In the genomic region with DNA sequence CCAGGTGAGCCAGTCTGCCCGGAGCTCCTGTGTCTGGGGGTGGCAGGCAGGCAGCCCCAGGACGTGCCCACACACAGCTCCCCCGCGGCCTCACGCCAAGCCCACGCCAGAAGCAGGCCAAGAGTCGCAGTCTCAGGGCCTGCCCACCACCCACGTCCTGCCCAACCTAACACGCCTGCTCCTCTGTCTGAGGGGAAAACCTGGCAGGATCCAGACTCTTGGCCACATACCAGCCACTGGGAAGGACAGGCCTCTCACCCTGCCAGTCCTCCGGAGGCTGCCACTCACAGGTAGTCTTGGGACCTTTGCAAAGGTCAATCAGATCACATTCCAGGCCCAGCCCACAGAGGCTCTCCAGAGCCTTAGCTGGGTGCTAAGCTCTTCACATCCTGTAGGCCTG, we compare ENCODE assay signal across 11 mouse cellular contexts. TPM values are rescaled to one million over a fixed set of nuclear protein-coding genes. Genes with fewer than 3 reads are reported as not detected.
DNase-seq lines count a peak whose midpoint lies in the region; ATAC-seq lines count a peak whose summit lies in the region.
"Had no signal": no experiment of that assay in that cellular context is flagged by ENCODE, and none has a peak within 500 bp of the region (broad histone marks: within the 10 kb centered on the region; RNA-seq: fewer than 3 reads in every experiment).

No protein-coding gene starts in this region.

- no peaks in the 10 kb centered on the region for H3K36me3 ChIP-seq in liver, embryonic 13.5 days
- no peaks in the 10 kb centered on the region for H3K36me3 ChIP-seq in liver, embryonic 16.5 days (ENCODE audit: control insufficient read depth, insufficient read depth)
- H3K36me3 ChIP-seq: embryonic facial prominence, embryonic 15.5 days; G1E had no signal

- peak; percentile 43 for DNase-seq in adrenal gland, postnatal 14 days
- DNase-seq in adrenal gland, postnatal 4 days (ENCODE audit: low spot score in 2 of 2) = no peak
- no peak for DNase-seq in liver, embryonic 13.5 days
- no peak for DNase-seq in liver
- peak; percentile 33 for DNase-seq in urinary bladder, postnatal 25 days (ENCODE audit: low spot score)
- no peak for DNase-seq in frontal cortex, postnatal 10 days (ENCODE audit: low spot score in 2 of 2)
- DNase-seq in embryo, embryonic 9.5 days (ENCODE audit: extremely low spot score) = no peak

- ATAC-seq in liver, embryonic 13.5 days (ENCODE audit: low read depth) = no peak
- no peak for ATAC-seq in liver, embryonic 16.5 days (ENCODE audit: low read depth)

- H3K27ac ChIP-seq in liver, embryonic 13.5 days = peak overlapping the region; percentile 13; the same call in 1 of the 2 replicates
- peak overlapping the region; percentile 26 for H3K27ac ChIP-seq in liver, embryonic 16.5 days (ENCODE audit: low read length)
- H3K27ac ChIP-seq: embryonic facial prominence, embryonic 15.5 days had no signal

- no peaks in the 10 kb centered on the region for H3K27me3 ChIP-seq in liver, embryonic 13.5 days
- no peaks in the 10 kb centered on the region for H3K27me3 ChIP-seq in liver, embryonic 16.5 days (ENCODE audit: control insufficient read depth, insufficient read depth, low read depth, low read length)
- H3K27me3 ChIP-seq: embryonic facial prominence, embryonic 15.5 days had no signal

- H3K4me3 ChIP-seq in liver, embryonic 13.5 days (replicated peaks) = no peak overlapping the region
- H3K4me3 ChIP-seq in liver, embryonic 16.5 days (ENCODE audit: low read depth, low read length) = no peak overlapping the region
- H3K4me3 ChIP-seq: embryonic facial prominence, embryonic 15.5 days had no signal

- no peak overlapping the region for H3K4me2 ChIP-seq in liver, embryonic 13.5 days
- H3K4me2 ChIP-seq in liver, embryonic 16.5 days (ENCODE audit: low read depth, low read length) = no peak overlapping the region
- H3K4me2 ChIP-seq: embryonic facial prominence, embryonic 15.5 days; midbrain, embryonic 11.5 days had no signal

- H3K4me1 ChIP-seq in liver, embryonic 13.5 days (replicated peaks) = peaks cover 63% of the 10 kb centered on the region
- peaks cover 18% of the 10 kb centered on the region for H3K4me1 ChIP-seq in liver, embryonic 16.5 days (ENCODE audit: control insufficient read depth, low read depth, low read length)

- H3K9me3 ChIP-seq in liver, embryonic 13.5 days (replicated peaks) = no peaks in the 10 kb centered on the region
- H3K9me3 ChIP-seq in liver, embryonic 16.5 days (replicated peaks; ENCODE audit: control insufficient read depth, low read length) = no peaks in the 10 kb centered on the region
- H3K9me3 ChIP-seq: embryonic facial prominence, embryonic 15.5 days; G1E had no signal

- H3K9ac ChIP-seq in liver, embryonic 13.5 days = no peak overlapping the region
- H3K9ac ChIP-seq in liver, embryonic 16.5 days (ENCODE audit: low read depth, low read length) = no peak overlapping the region
- H3K9ac ChIP-seq: embryonic facial prominence, embryonic 15.5 days had no signal

- WGBS in liver, embryonic 13.5 days (ENCODE audit: insufficient replicate concordance) = 73% methylated on average over 10 of the region's 10 CpGs
- 66% methylated on average over 10 of the region's 10 CpGs for WGBS in liver, embryonic 16.5 days (ENCODE audit: insufficient replicate concordance)

RNA-seq across cellular contexts. Expression of a gene that starts 27.2 kb away (rescaled TPM):
- 178 and 183 TPM in 2 replicates for total RNA-seq in adrenal gland, postnatal 14 days (2021)
- total RNA-seq in adrenal gland, postnatal 4 days (2021) = 10 to 100 TPM; 66.2 to 78.9 TPM
- polyA plus RNA-seq in liver, embryonic 13.5 days (2015; fragmentation: Nextera tagmentation; extraction: Ambion mirVana) = 4.3 and 5.3 TPM in 2 replicates
- polyA plus RNA-seq in liver, embryonic 16.5 days (2015; fragmentation: Nextera tagmentation; extraction: Ambion mirVana) = 6.8 and 9.1 TPM in 2 replicates
- total RNA-seq: G1E had no signal

RNA-seq across cellular contexts. Expression of a gene that starts 39.9 kb away (rescaled TPM):
- 1.5 and 3.6 TPM in 2 replicates for total RNA-seq in adrenal gland, postnatal 14 days (2021)
- total RNA-seq in adrenal gland, postnatal 4 days (2021) = 1 to 10 TPM; 3.6 to 4.2 TPM
- polyA plus RNA-seq in liver, embryonic 13.5 days (2015; fragmentation: Nextera tagmentation; extraction: Ambion mirVana) = 0.41 and 0.54 TPM in 2 replicates
- polyA plus RNA-seq in liver, embryonic 16.5 days (2015; fragmentation: Nextera tagmentation; extraction: Ambion mirVana) = 0.50 and 0.64 TPM in 2 replicates
- polyA plus RNA-seq: G1E had no signal

Comparison
In these comparisons a context has a peak if more than half of its experiments do, and no peak if none do; other contexts are left out.
1. DNase-seq: peak in adrenal gland, postnatal 14 days (single experiment) and urinary bladder, postnatal 25 days (single experiment); none in adrenal gland, postnatal 4 days (0 of 2), liver, embryonic 13.5 days (single experiment), liver (single experiment), frontal cortex, postnatal 10 days (0 of 2) and embryo, embryonic 9.5 days (single experiment).